Mouse (Mus musculus) liver, embryonic 14.5 days (tissue): ENCODE measurements around the gene Ino80d.

Experiments
- CTCF ChIP-seq: IDR thresholded peaks from 2 replicates; pipeline ENCODE4 v1.5.1; 2016; ENCODE audit warnings: antibody characterized with exemption, low read depth, control low read depth
- EP300 ChIP-seq: IDR thresholded peaks from 2 replicates; pipeline ENCODE4 v1.6.1; 2016; ENCODE audit warnings: antibody characterized with exemption, low read depth

GRCm38 (mm10) chr1:63112865-63113261 is 1.6 kb downstream of the Ino80d start:
- TF ChIP-seq CTCF, result no peak
- no peak for TF ChIP-seq EP300
